Mouse (Mus musculus) stomach, postnatal 0 days (tissue): ENCODE measurements around the gene Lhfpl3.

Experiments
- CTCF ChIP-seq: IDR thresholded peaks from 2 replicates; pipeline ENCODE4 v1.5.1; 2016; ENCODE audit warnings: antibody characterized with exemption, low read depth, mild to moderate bottlenecking, moderate library complexity
- EP300 ChIP-seq: optimal IDR thresholded peaks from 2 replicates; pipeline ENCODE3; 2016; ENCODE audit warnings: antibody characterized with exemption

GRCm38 (mm10) chr5:23153210-23153609 is 407.4 kb downstream of the Lhfpl3 start:
- TF ChIP-seq CTCF (no peak), EP300 (no peak)
